Mouse (Mus musculus): ENCODE data around the gene Acsm2. TPM values are rescaled to one million over a fixed set of nuclear protein-coding genes. Genes with fewer than 3 reads are reported as not detected.

Gene Acsm2
- not detected in 2 replicates for polyA plus RNA-seq (2015; fragmentation: Nextera tagmentation; extraction: Ambion mirVana)

- H3K36me3 ChIP-seq (ENCODE audit: control insufficient read depth, insufficient read depth, low read length) = no peaks in the 10 kb centered on the region
- no peak for ATAC-seq (ENCODE audit: insufficient read depth, low FRiP score)
- no peaks in the 10 kb centered on the region for H3K27me3 ChIP-seq (ENCODE audit: control insufficient read depth, insufficient read depth, low read length)
- WGBS = 67% methylated on average over 1 of the region's 1 CpGs
- no peak within 1 kb of the TSS for H3K4me3 ChIP-seq (replicated peaks; ENCODE audit: low read length)
- no peak within 1 kb of the TSS for H3K9ac ChIP-seq (ENCODE audit: low read length)
- no peak within 1 kb of the TSS for H3K4me2 ChIP-seq (ENCODE audit: low read depth, low read length)
- H3K4me1 ChIP-seq (ENCODE audit: control insufficient read depth, insufficient read depth, low read length) = no peaks in the 10 kb centered on the region
- no peaks in the 10 kb centered on the region for H3K9me3 ChIP-seq (replicated peaks; ENCODE audit: control insufficient read depth, low read length)
- no peak within 1 kb of the TSS for H3K27ac ChIP-seq (ENCODE audit: low read length)
Measured at GRCm38 (mm10) chr7:119554040-119554439, at the start of gene Acsm2. Gene Acsm2 (plus strand): TSS chr7:119554340.

- H3K36me3 ChIP-seq (ENCODE audit: control insufficient read depth, insufficient read depth, low read length) = no peaks in the 10 kb centered on the region
- 82% methylated on average over 4 of the region's 4 CpGs for WGBS
- no peaks in the 10 kb centered on the region for H3K4me1 ChIP-seq (ENCODE audit: control insufficient read depth, insufficient read depth, low read length)
Measured at GRCm38 (mm10) chr7:119511143-119511542, 43.0 kb upstream of the Acsm2 start.

GRCm38 (mm10) chr7:119513056-119513455 lies 41.1 kb upstream of the Acsm2 start:
- Histone ChIP-seq H3K9ac (ENCODE audit: low read length) (no peak overlapping the region), H3K36me3 (ENCODE audit: control insufficient read depth, insufficient read depth, low read length) (no peaks in the 10 kb centered on the region), H3K27ac (ENCODE audit: low read length) (no peak overlapping the region), H3K27me3 (ENCODE audit: control insufficient read depth, insufficient read depth, low read length) (no peaks in the 10 kb centered on the region), H3K4me1 (ENCODE audit: control insufficient read depth, insufficient read depth, low read length) (no peaks in the 10 kb centered on the region), H3K4me2 (ENCODE audit: low read depth, low read length) (no peak overlapping the region), H3K9me3 (replicated peaks; ENCODE audit: control insufficient read depth, low read length) (no peaks in the 10 kb centered on the region), H3K4me3 (replicated peaks; ENCODE audit: low read length) (no peak overlapping the region)
- WGBS = 28% methylated on average over 7 of the region's 7 CpGs
- ATAC-seq (ENCODE audit: insufficient read depth, low FRiP score) = 0 out of 2 replicates have a peak, but pooled peaks have one; percentile 7

More at GRCm38 (mm10) chr7:119511143-119511542, 43.0 kb upstream of the Acsm2 start:
- Histone ChIP-seq H3K9me3 (replicated peaks; ENCODE audit: control insufficient read depth, low read length) (no peaks in the 10 kb centered on the region), H3K4me2 (ENCODE audit: low read depth, low read length) (no peak overlapping the region), H3K4me3 (replicated peaks; ENCODE audit: low read length) (no peak overlapping the region), H3K27ac (ENCODE audit: low read length) (no peak overlapping the region), H3K9ac (ENCODE audit: low read length) (no peak overlapping the region), H3K27me3 (ENCODE audit: control insufficient read depth, insufficient read depth, low read length) (no peaks in the 10 kb centered on the region)
- ATAC-seq (ENCODE audit: insufficient read depth, low FRiP score) = no peak

GRCm38 (mm10) chr7:119515492-119516271 lies 38.5 kb upstream of the Acsm2 start:
- no peak overlapping the region for H3K4me3 ChIP-seq (replicated peaks; ENCODE audit: low read length)
- ATAC-seq (ENCODE audit: insufficient read depth, low FRiP score) = no peak

GRCm38 (mm10) chr7:119516272-119516558 lies 37.9 kb upstream of the Acsm2 start:
- Histone ChIP-seq H3K9ac (ENCODE audit: low read length) (no peak overlapping the region), H3K4me3 (replicated peaks; ENCODE audit: low read length) (no peak overlapping the region), H3K9me3 (replicated peaks; ENCODE audit: control insufficient read depth, low read length) (no peaks in the 10 kb centered on the region), H3K36me3 (ENCODE audit: control insufficient read depth, insufficient read depth, low read length) (no peaks in the 10 kb centered on the region), H3K4me2 (ENCODE audit: low read depth, low read length) (no peak overlapping the region), H3K4me1 (ENCODE audit: control insufficient read depth, insufficient read depth, low read length) (no peaks in the 10 kb centered on the region), H3K27ac (ENCODE audit: low read length) (no peak overlapping the region), H3K27me3 (ENCODE audit: control insufficient read depth, insufficient read depth, low read length) (no peaks in the 10 kb centered on the region)
- no peak for ATAC-seq (ENCODE audit: insufficient read depth, low FRiP score)
- 70% methylated on average over 7 of the region's 7 CpGs for WGBS

More at GRCm38 (mm10) chr7:119515492-119516271, 38.5 kb upstream of the Acsm2 start:
- Histone ChIP-seq H3K9ac (ENCODE audit: low read length) (no peak overlapping the region), H3K9me3 (replicated peaks; ENCODE audit: control insufficient read depth, low read length) (no peaks in the 10 kb centered on the region), H3K4me2 (ENCODE audit: low read depth, low read length) (no peak overlapping the region), H3K27ac (ENCODE audit: low read length) (no peak overlapping the region), H3K27me3 (ENCODE audit: control insufficient read depth, insufficient read depth, low read length) (no peaks in the 10 kb centered on the region), H3K4me1 (ENCODE audit: control insufficient read depth, insufficient read depth, low read length) (no peaks in the 10 kb centered on the region), H3K36me3 (ENCODE audit: control insufficient read depth, insufficient read depth, low read length) (no peaks in the 10 kb centered on the region)
- 61% methylated on average over 10 of the region's 10 CpGs for WGBS

GRCm38 (mm10) chr7:119519163-119519562 lies 35.0 kb upstream of the Acsm2 start, which contains the start of gene Acsm5:
Gene Acsm5 (plus strand): TSS chr7:119519463.
- no peak within 1 kb of the TSS for H3K9ac ChIP-seq (ENCODE audit: low read length)

GRCm38 (mm10) chr7:119519654-119520053 lies 34.5 kb upstream of the Acsm2 start:
- H3K36me3 ChIP-seq (ENCODE audit: control insufficient read depth, insufficient read depth, low read length) = no peaks in the 10 kb centered on the region
- H3K9me3 ChIP-seq (replicated peaks; ENCODE audit: control insufficient read depth, low read length) = no peaks in the 10 kb centered on the region
- H3K4me3 ChIP-seq (replicated peaks; ENCODE audit: low read length) = no peak overlapping the region
- no peak overlapping the region for H3K4me2 ChIP-seq (ENCODE audit: low read depth, low read length)
- H3K9ac ChIP-seq (ENCODE audit: low read length) = no peak overlapping the region
- no peak for ATAC-seq (ENCODE audit: insufficient read depth, low FRiP score)
- no peak overlapping the region for H3K27ac ChIP-seq (ENCODE audit: low read length)
- H3K4me1 ChIP-seq (ENCODE audit: control insufficient read depth, insufficient read depth, low read length) = no peaks in the 10 kb centered on the region
- 44% methylated on average over 5 of the region's 5 CpGs for WGBS
- H3K27me3 ChIP-seq (ENCODE audit: control insufficient read depth, insufficient read depth, low read length) = no peaks in the 10 kb centered on the region

More at GRCm38 (mm10) chr7:119519163-119519562, 35.0 kb upstream of the Acsm2 start, which contains the start of gene Acsm5:
- Histone ChIP-seq H3K27ac (ENCODE audit: low read length) (no peak within 1 kb of the TSS), H3K36me3 (ENCODE audit: control insufficient read depth, insufficient read depth, low read length) (no peaks in the 10 kb centered on the region), H3K4me1 (ENCODE audit: control insufficient read depth, insufficient read depth, low read length) (no peaks in the 10 kb centered on the region), H3K9me3 (replicated peaks; ENCODE audit: control insufficient read depth, low read length) (no peaks in the 10 kb centered on the region), H3K4me3 (replicated peaks; ENCODE audit: low read length) (no peak within 1 kb of the TSS), H3K4me2 (ENCODE audit: low read depth, low read length) (no peak within 1 kb of the TSS), H3K27me3 (ENCODE audit: control insufficient read depth, insufficient read depth, low read length) (no peaks in the 10 kb centered on the region)
- ATAC-seq (ENCODE audit: insufficient read depth, low FRiP score) = no peak
- 67% methylated on average over 5 of the region's 5 CpGs for WGBS

- 68% methylated on average over 3 of the region's 3 CpGs for WGBS
Measured at GRCm38 (mm10) chr7:119521816-119522215, 32.3 kb upstream of the Acsm2 start.

GRCm38 (mm10) chr7:119522385-119522784 lies 31.8 kb upstream of the Acsm2 start:
- Histone ChIP-seq H3K4me3 (replicated peaks; ENCODE audit: low read length) (no peak overlapping the region), H3K27me3 (ENCODE audit: control insufficient read depth, insufficient read depth, low read length) (no peaks in the 10 kb centered on the region), H3K9me3 (replicated peaks; ENCODE audit: control insufficient read depth, low read length) (no peaks in the 10 kb centered on the region), H3K36me3 (ENCODE audit: control insufficient read depth, insufficient read depth, low read length) (no peaks in the 10 kb centered on the region), H3K27ac (ENCODE audit: low read length) (no peak overlapping the region), H3K4me2 (ENCODE audit: low read depth, low read length) (no peak overlapping the region), H3K4me1 (ENCODE audit: control insufficient read depth, insufficient read depth, low read length) (no peaks in the 10 kb centered on the region), H3K9ac (ENCODE audit: low read length) (no peak overlapping the region)
- ATAC-seq (ENCODE audit: insufficient read depth, low FRiP score) = no peak
- WGBS = 73% methylated on average over 1 of the region's 1 CpGs

More at GRCm38 (mm10) chr7:119521816-119522215, 32.3 kb upstream of the Acsm2 start:
- no peaks in the 10 kb centered on the region for H3K36me3 ChIP-seq (ENCODE audit: control insufficient read depth, insufficient read depth, low read length)
- H3K27me3 ChIP-seq (ENCODE audit: control insufficient read depth, insufficient read depth, low read length) = no peaks in the 10 kb centered on the region
- no peak overlapping the region for H3K9ac ChIP-seq (ENCODE audit: low read length)
- no peak for ATAC-seq (ENCODE audit: insufficient read depth, low FRiP score)
- no peaks in the 10 kb centered on the region for H3K4me1 ChIP-seq (ENCODE audit: control insufficient read depth, insufficient read depth, low read length)
- H3K9me3 ChIP-seq (replicated peaks; ENCODE audit: control insufficient read depth, low read length) = no peaks in the 10 kb centered on the region
- H3K27ac ChIP-seq (ENCODE audit: low read length) = no peak overlapping the region
- H3K4me2 ChIP-seq (ENCODE audit: low read depth, low read length) = no peak overlapping the region
- H3K4me3 ChIP-seq (replicated peaks; ENCODE audit: low read length) = no peak overlapping the region

Measured in stomach, embryonic 16.5 days (tissue).